Mouse (Mus musculus): ENCODE data around the gene Abcc4.

DNA sequence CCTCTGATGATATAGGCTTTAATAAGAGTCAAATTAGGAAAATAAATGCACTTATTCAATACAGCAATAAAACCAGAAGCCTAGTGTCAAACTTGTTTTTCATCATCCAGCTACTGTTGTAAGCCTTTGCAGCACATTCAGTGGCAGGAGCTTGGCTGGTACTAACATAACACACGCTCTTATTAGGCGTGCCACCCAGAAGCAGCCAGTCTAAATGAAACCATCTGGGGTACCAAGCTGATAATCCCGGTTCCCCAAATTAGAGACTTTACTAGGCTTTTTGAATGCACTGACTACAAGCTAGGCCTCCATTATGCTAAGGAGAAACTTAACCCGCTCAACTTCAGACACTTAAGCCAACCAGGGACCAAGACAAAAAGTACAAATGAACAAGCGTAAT is 195.8 kb downstream of the Abcc4 start:
- no peak for TF ChIP-seq CTCF (IDR thresholded peaks at IDR 0.05; ENCODE audit: extremely low read depth, insufficient read depth, low read length)
- TF ChIP-seq POLR2A (IDR thresholded peaks at IDR 0.05; ENCODE audit: extremely low read depth, insufficient read depth, low read length), result no peak
